Mouse (Mus musculus): ENCODE data around the gene 4933407L21Rik. TPM values are rescaled to one million over a fixed set of nuclear protein-coding genes. Genes with fewer than 3 reads are reported as not detected.

4933407L21Rik gene
- polyA plus RNA-seq, 1 experiment from 2014 or later, result 0.04 TPM

Other genes with a start within 250 kb of the 4933407L21Rik start
- 1.1 and 1.7 TPM in 2 replicates for gene A630001G21Rik, start 149.8 kb upstream of the 4933407L21Rik start, polyA plus RNA-seq (2015; fragmentation: Nextera tagmentation; extraction: Ambion mirVana)
- 21.9 and 25.2 TPM in 2 replicates for gene Cab39, start 135.0 kb upstream of the 4933407L21Rik start, polyA plus RNA-seq (2015; fragmentation: Nextera tagmentation; extraction: Ambion mirVana)
- gene Itm2c, start 34.2 kb upstream of the 4933407L21Rik start, polyA plus RNA-seq (2015; fragmentation: Nextera tagmentation; extraction: Ambion mirVana), result 181 and 231 TPM in 2 replicates
- gene Gpr55, start 32.5 kb downstream of the 4933407L21Rik start, polyA plus RNA-seq (2015; fragmentation: Nextera tagmentation; extraction: Ambion mirVana), result 0.06 and 0.08 TPM in 2 replicates
- not detected in 2 replicates for gene Spata3, start 88.3 kb downstream of the 4933407L21Rik start, polyA plus RNA-seq (2015; fragmentation: Nextera tagmentation; extraction: Ambion mirVana)
- gene 2810459M11Rik, start 117.4 kb downstream of the 4933407L21Rik start, polyA plus RNA-seq (2015; fragmentation: Nextera tagmentation; extraction: Ambion mirVana), result 0.28 and 0.36 TPM in 2 replicates
- 113 and 125 TPM in 2 replicates for gene Psmd1, start 135.9 kb downstream of the 4933407L21Rik start, polyA plus RNA-seq (2015; fragmentation: Nextera tagmentation; extraction: Ambion mirVana)
- 0.16 and 0.23 TPM in 2 replicates for gene Htr2b, start 183.5 kb downstream of the 4933407L21Rik start, polyA plus RNA-seq (2015; fragmentation: Nextera tagmentation; extraction: Ambion mirVana)
- gene Gm21972, start 205.2 kb downstream of the 4933407L21Rik start, polyA plus RNA-seq (2015; fragmentation: Nextera tagmentation; extraction: Ambion mirVana), result 0.26 TPM in 1 of 2 replicates, not detected in the other
- gene Armc9, start 226.3 kb downstream of the 4933407L21Rik start, polyA plus RNA-seq (2015; fragmentation: Nextera tagmentation; extraction: Ambion mirVana), result 9.1 and 15.0 TPM in 2 replicates